Mouse (Mus musculus): ENCODE data around the gene Anapc15. TPM values are rescaled to one million over a fixed set of nuclear protein-coding genes. Genes with fewer than 3 reads are reported as not detected.
"Not testable (repeated sequence)": the region's sequence is repeated elsewhere in the genome, so short reads cannot be mapped to it uniquely, and the experiment has no call there.

The Anapc15 gene
- polyA plus RNA-seq, 1 experiment from 2014 or later: 56.9 TPM

DNA sequence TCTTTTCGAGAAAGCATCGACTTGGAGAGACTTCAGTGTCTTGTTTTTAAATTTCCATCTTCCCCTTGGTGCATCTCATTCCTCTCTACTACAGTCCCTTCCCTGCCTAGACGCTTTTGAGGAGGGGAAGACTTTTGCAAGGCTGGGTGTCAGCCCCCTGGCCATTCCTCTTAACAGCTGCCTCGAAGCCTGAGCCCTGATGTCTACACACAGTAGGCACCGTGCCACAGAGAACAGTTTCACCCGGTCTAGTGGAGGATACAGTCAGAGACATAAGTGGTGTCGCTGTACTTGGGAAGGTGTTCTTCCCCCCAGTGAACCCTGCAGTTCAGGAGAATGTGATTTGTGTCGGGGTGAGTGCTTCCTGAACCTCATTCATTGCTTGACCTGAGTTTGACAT, 43.2 kb downstream of the Anapc15 start:
- peaks cover 23% of the 10 kb centered on the region for H3K36me3 ChIP-seq
- no peaks in the 10 kb centered on the region for H3K9me3 ChIP-seq
- ATAC-seq (ENCODE audit: insufficient read depth, low FRiP score, low read depth): no peak
- peak overlapping the region; percentile 96 for H3K27ac ChIP-seq
- H3K9ac ChIP-seq: no peak overlapping the region
- peak overlapping the region; percentile 80 for H3K4me3 ChIP-seq (replicated peaks)
- no peaks in the 10 kb centered on the region for H3K27me3 ChIP-seq (replicated peaks)
- peaks cover 8% of the 10 kb centered on the region for H3K4me1 ChIP-seq
- 61% methylated on average over 8 of the region's 8 CpGs for WGBS
- peak overlapping the region; percentile 57 for H3K4me2 ChIP-seq

GRCm38 (mm10) chr7:101908367-101908766, 44.9 kb downstream of the Anapc15 start:
- Histone ChIP-seq H3K4me2 (no peak overlapping the region), H3K9ac (no peak overlapping the region)

DNA sequence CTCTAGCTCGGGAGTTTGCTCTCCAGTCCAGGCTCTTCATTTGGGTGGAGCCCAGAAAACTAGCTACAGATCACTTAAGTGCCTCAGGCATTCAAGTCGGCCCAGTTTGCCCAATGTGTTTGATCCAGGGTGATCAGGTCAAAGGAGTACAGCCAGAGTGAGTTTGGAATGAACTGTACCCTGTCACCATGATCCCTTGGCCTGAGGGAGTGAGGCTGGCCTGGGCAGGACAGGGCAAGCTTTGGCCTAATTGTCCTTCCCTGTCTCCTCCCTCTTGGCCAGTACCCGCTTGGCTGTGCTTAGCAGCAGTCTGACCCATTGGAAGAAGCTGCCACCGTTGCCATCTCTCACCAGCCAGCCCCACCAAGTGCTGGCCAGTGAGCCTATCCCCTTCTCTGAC, 46.6 kb downstream of the Anapc15 start:
- no peak for ATAC-seq (ENCODE audit: insufficient read depth, low FRiP score, low read depth)
- peaks cover 8% of the 10 kb centered on the region for H3K4me1 ChIP-seq
- peaks cover 41% of the 10 kb centered on the region for H3K36me3 ChIP-seq
- H3K27me3 ChIP-seq (replicated peaks): no peaks in the 10 kb centered on the region
- no peaks in the 10 kb centered on the region for H3K9me3 ChIP-seq
- H3K9ac ChIP-seq: no peak overlapping the region
- WGBS: 89% methylated on average over 4 of the region's 4 CpGs
- H3K4me3 ChIP-seq (replicated peaks): no peak overlapping the region
- H3K27ac ChIP-seq: no peak overlapping the region
- H3K4me2 ChIP-seq: no peak overlapping the region

More at GRCm38 (mm10) chr7:101908367-101908766, 44.9 kb downstream of the Anapc15 start:
- no peak overlapping the region for H3K27ac ChIP-seq
- no peaks in the 10 kb centered on the region for H3K27me3 ChIP-seq (replicated peaks)
- H3K4me1 ChIP-seq: peaks cover 8% of the 10 kb centered on the region
- ATAC-seq (ENCODE audit: insufficient read depth, low FRiP score, low read depth): no peak
- WGBS: 67% methylated on average over 4 of the region's 4 CpGs
- H3K36me3 ChIP-seq: peaks cover 36% of the 10 kb centered on the region
- H3K9me3 ChIP-seq: no peaks in the 10 kb centered on the region
- no peak overlapping the region for H3K4me3 ChIP-seq (replicated peaks)

GRCm38 (mm10) chr7:101911982-101912381, 48.5 kb downstream of the Anapc15 start:
- Histone ChIP-seq H3K9ac (no peak overlapping the region), H3K27ac (no peak overlapping the region), H3K4me1 (peaks cover 3% of the 10 kb centered on the region), H3K9me3 (no peaks in the 10 kb centered on the region), H3K27me3 (replicated peaks) (no peaks in the 10 kb centered on the region), H3K36me3 (peaks cover 45% of the 10 kb centered on the region), H3K4me3 (replicated peaks) (no peak overlapping the region), H3K4me2 (no peak overlapping the region)
- WGBS: 66% methylated on average over 3 of the region's 3 CpGs
- ATAC-seq (ENCODE audit: insufficient read depth, low FRiP score, low read depth): no peak

GRCm38 (mm10) chr7:101918071-101918470, 54.6 kb downstream of the Anapc15 start:
- H3K4me1 ChIP-seq: no peaks in the 10 kb centered on the region
- 23% methylated on average over 1 of the region's 1 CpGs for WGBS
- H3K9ac ChIP-seq: no peak overlapping the region
- H3K9me3 ChIP-seq: no peaks in the 10 kb centered on the region
- H3K36me3 ChIP-seq: peaks cover 13% of the 10 kb centered on the region
- 0 out of 2 replicates have a peak, but pooled peaks have one; percentile 56 for ATAC-seq (ENCODE audit: insufficient read depth, low FRiP score, low read depth)
- no peak overlapping the region for H3K4me3 ChIP-seq (replicated peaks)
- no peaks in the 10 kb centered on the region for H3K27me3 ChIP-seq (replicated peaks)
- no peak overlapping the region for H3K27ac ChIP-seq
- H3K4me2 ChIP-seq: no peak overlapping the region

DNA sequence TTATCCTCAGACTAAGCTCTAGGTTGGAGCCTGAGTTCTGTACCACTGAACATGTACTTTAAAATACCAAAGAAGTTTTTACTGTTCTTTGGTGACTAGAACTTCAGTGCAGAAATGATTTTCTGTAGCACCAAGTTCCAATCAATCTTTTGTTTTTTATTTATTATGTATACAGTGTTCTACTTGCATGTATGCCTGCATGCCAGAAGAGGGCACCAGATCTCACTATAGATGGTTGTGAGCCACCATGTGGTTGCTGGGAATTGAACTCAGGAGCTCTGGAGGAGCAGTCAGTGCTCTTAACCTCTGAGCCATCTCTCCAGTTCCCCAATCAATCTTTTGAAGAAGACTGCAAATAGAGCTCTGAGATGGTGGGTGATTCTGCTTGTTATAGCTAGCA, 62.4 kb downstream of the Anapc15 start:
- not testable (repeated sequence) for ATAC-seq (ENCODE audit: insufficient read depth, low FRiP score, low read depth)

DNA sequence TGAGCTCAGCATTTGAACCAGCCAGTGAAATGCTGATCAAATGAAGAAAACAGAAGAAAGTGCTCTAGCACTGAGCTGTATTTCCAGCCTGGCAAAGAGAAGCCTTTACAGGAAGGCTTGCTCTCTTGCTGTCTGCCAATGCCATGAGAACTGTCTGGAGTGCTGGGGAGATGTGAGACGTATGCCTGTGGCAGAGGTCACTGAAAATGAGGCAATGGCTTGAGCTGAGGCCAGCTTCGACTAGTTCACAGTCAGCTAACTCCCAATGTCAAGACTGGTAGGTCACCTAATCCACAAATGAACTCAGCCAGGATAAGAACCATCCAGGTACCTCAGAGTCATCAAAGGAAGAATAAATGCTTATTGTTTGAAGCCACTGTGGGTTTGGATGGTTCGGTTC, 64.6 kb downstream of the Anapc15 start:
- H3K4me2 ChIP-seq: no peak overlapping the region
- no peak overlapping the region for H3K27ac ChIP-seq
- no peaks in the 10 kb centered on the region for H3K36me3 ChIP-seq
- no peak overlapping the region for H3K4me3 ChIP-seq (replicated peaks)
- H3K4me1 ChIP-seq: 0 out of 2 replicates have a peak, but pooled peaks cover 6% of the 10 kb centered on the region
- no peaks in the 10 kb centered on the region for H3K9me3 ChIP-seq
- H3K27me3 ChIP-seq (replicated peaks): no peaks in the 10 kb centered on the region
- H3K9ac ChIP-seq: no peak overlapping the region
- ATAC-seq (ENCODE audit: insufficient read depth, low FRiP score, low read depth): no peak
- WGBS: 84% methylated on average over 3 of the region's 3 CpGs

More for the DNA sequence above, 62.4 kb downstream of the Anapc15 start:
- H3K9me3 ChIP-seq; H3K4me3 ChIP-seq (replicated peaks); H3K9ac ChIP-seq; H3K4me2 ChIP-seq; H3K27ac ChIP-seq; H3K4me1 ChIP-seq; H3K27me3 ChIP-seq (replicated peaks); H3K36me3 ChIP-seq: not testable (repeated sequence)

DNA sequence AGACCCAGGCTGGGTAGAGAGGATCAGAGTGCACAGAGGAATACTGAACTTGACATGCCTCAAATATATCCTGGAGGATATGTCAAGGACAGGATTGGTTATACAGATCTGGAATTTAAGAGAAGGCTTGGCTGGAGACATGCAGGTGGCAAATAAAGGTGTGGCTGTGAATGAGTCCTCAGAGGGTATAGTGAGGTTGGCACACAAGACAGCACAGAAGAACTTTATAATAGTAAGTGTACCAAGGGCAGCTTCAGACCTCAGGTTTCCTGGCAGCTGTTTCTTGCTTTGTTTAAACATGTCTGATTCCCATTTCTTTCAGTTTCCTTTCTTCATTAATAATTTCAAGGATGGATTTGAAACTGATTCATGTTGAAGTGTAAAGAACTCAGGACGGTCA, 69.0 kb downstream of the Anapc15 start:
- 57% methylated on average over 1 of the region's 1 CpGs for WGBS
- ATAC-seq (ENCODE audit: insufficient read depth, low FRiP score, low read depth): no peak
- H3K9ac ChIP-seq: no peak overlapping the region
- H3K9me3 ChIP-seq: no peaks in the 10 kb centered on the region
- H3K4me1 ChIP-seq: peaks cover 6% of the 10 kb centered on the region; the same call in 1 of the 2 replicates
- peak overlapping the region; percentile 18; the same call in 1 of the 2 replicates for H3K27ac ChIP-seq
- no peaks in the 10 kb centered on the region for H3K27me3 ChIP-seq (replicated peaks)
- no peak overlapping the region; the same call in 1 of the 2 replicates for H3K4me3 ChIP-seq (replicated peaks)
- no peaks in the 10 kb centered on the region for H3K36me3 ChIP-seq
- H3K4me2 ChIP-seq: peak overlapping the region; percentile 78

- no peak; the same call in 1 of the 2 replicates for ATAC-seq (ENCODE audit: insufficient read depth, low FRiP score, low read depth)
Measured at GRCm38 (mm10) chr7:101933300-101933699, 69.8 kb downstream of the Anapc15 start.

DNA sequence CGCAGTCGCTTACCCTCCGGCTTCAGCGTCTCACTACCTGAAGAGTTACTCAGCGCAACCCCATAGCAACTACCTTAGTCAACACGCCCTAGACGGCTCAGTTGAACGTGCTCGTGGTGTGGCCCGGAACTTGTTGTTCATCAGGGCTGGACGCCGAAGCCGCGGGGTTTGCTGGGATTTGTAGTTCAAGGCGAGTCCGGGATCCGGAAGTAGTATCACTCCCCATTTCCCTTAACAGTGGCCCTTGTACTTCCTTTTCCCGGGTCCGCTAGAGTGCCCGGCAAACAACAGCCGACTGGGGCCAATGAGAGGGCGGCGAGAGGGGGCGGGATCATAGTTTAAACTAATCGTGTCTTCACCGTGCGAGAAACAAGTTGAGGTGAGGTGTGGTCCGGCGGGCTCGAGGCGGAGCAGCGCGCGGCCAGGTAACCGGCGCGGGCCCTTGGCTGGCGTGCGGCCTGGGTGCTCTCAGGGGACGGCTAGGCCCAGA, 70.3 kb downstream of the Anapc15 start, which contains the start of the genes Lrrc51 and Numa1:
TSS of gene Lrrc51 (minus strand) at position 145 of the 490 bp plus-strand sequence.
TSS of gene Numa1 (plus strand) at position 361 of the 490 bp plus-strand sequence.
- Histone ChIP-seq H3K27ac (peak within 1 kb of the TSS; percentile 91), H3K36me3 (no peaks in the 10 kb centered on the region), H3K9me3 (no peaks in the 10 kb centered on the region), H3K4me3 (replicated peaks) (peak within 1 kb of the TSS; percentile 80), H3K4me2 (peak within 1 kb of the TSS; percentile 78), H3K27me3 (replicated peaks) (no peaks in the 10 kb centered on the region), H3K4me1 (peaks cover 6% of the 10 kb centered on the region; the same call in 1 of the 2 replicates), H3K9ac (peak within 1 kb of the TSS; percentile 80)
- peak; percentile 99 for ATAC-seq (ENCODE audit: insufficient read depth, low FRiP score, low read depth)
- WGBS: under 1% methylated on average over 40 of the region's 40 CpGs

More at GRCm38 (mm10) chr7:101933300-101933699, 69.8 kb downstream of the Anapc15 start:
- H3K27me3 ChIP-seq (replicated peaks): no peaks in the 10 kb centered on the region
- peak overlapping the region; percentile 80 for H3K4me3 ChIP-seq (replicated peaks)
- H3K36me3 ChIP-seq: no peaks in the 10 kb centered on the region
- H3K4me2 ChIP-seq: peak overlapping the region; percentile 78
- peaks cover 6% of the 10 kb centered on the region; the same call in 1 of the 2 replicates for H3K4me1 ChIP-seq
- 4% methylated on average over 15 of the region's 15 CpGs for WGBS
- H3K9me3 ChIP-seq: no peaks in the 10 kb centered on the region
- H3K27ac ChIP-seq: peak overlapping the region; percentile 91
- peak overlapping the region; percentile 35 for H3K9ac ChIP-seq

- H3K9ac ChIP-seq: no peak overlapping the region
- H3K4me2 ChIP-seq: no peak overlapping the region
- ATAC-seq (ENCODE audit: insufficient read depth, low FRiP score, low read depth): no peak
- H3K27ac ChIP-seq: no peak overlapping the region
- H3K9me3 ChIP-seq: no peaks in the 10 kb centered on the region
- H3K36me3 ChIP-seq: no peaks in the 10 kb centered on the region
- no peak overlapping the region for H3K4me3 ChIP-seq (replicated peaks)
- H3K27me3 ChIP-seq (replicated peaks): no peaks in the 10 kb centered on the region
- peaks cover 6% of the 10 kb centered on the region; the same call in 1 of the 2 replicates for H3K4me1 ChIP-seq
- 93% methylated on average over 4 of the region's 4 CpGs for WGBS
Measured at GRCm38 (mm10) chr7:101935957-101936356, 72.4 kb downstream of the Anapc15 start.

DNA sequence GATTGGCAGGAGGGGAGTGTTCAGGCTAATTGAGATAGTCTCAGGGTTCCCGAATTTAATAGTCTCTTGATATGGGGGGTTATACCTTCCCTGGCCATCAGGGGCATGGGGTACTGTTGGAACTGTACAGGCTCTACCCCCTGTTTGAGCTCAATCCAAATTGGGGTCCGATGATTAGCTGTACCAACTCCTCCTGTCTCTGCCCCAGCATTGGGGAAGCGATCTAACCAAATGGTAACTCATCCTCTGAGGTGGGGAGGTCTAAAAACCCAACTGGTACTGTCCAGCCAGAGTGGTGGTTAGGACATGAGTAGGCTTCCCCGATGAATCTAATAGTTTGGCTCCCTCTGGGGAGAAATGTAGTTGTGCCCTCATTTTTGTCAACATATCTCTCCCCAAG, 73.5 kb downstream of the Anapc15 start:
- Histone ChIP-seq H3K27me3 (replicated peaks) (no peaks in the 10 kb centered on the region), H3K4me1 (peaks cover 6% of the 10 kb centered on the region; the same call in 1 of the 2 replicates), H3K27ac (no peak overlapping the region), H3K4me2 (no peak overlapping the region), H3K9ac (no peak overlapping the region), H3K9me3 (no peaks in the 10 kb centered on the region), H3K36me3 (no peaks in the 10 kb centered on the region), H3K4me3 (replicated peaks) (no peak overlapping the region)
- no peak for ATAC-seq (ENCODE audit: insufficient read depth, low FRiP score, low read depth)
- 94% methylated on average over 4 of the region's 4 CpGs for WGBS
